Mouse (Mus musculus) neutrophil, adult 5-6 weeks (primary cell): ENCODE measurements around the gene Ppard. TPM values are rescaled to one million over a fixed set of nuclear protein-coding genes. Genes with fewer than 3 reads are reported as not detected.
"Not testable (repeated sequence)": the region's sequence is repeated elsewhere in the genome, so short reads cannot be mapped to it uniquely, and the experiment has no call there.

Source experiments
- ATAC-seq: fragments of 151-379, 151-347 bp; 2 replicates; pipeline ENCODE4 v1.8.0; 2017; ENCODE audit warnings: mild to moderate bottlenecking, moderate TSS enrichment; ENCODE audit not compliant: insufficient number of reproducible peaks, poor library complexity, low FRiP score, severe bottlenecking; ENCODE audit errors: extremely low read depth
- total RNA-seq: library from RNA; stranded (forward); fragments of 200-1000 nt; gene quantifications from 2 replicates; pipeline ENCODE4 v1.2.3, GENCODE M21; 2017

Ppard gene
- total RNA-seq, 1 experiment from 2014 or later: 19.4 TPM

GRCm38 (mm10) chr17:28217721-28218649 lies 14.5 kb upstream of the Ppard start:
- ATAC-seq: peak; percentile 81

- ATAC-seq: not testable (repeated sequence)
Observed at GRCm38 (mm10) chr17:28222463-28222862, 10.0 kb upstream of the Ppard start.

- peak; percentile 86 for ATAC-seq
Observed at GRCm38 (mm10) chr17:28223561-28224391, 8.7 kb upstream of the Ppard start.

GRCm38 (mm10) chr17:28224615-28225014 lies 7.9 kb upstream of the Ppard start:
- no peak for ATAC-seq

GRCm38 (mm10) chr17:28226014-28226413 lies 6.5 kb upstream of the Ppard start:
- peak; percentile 64 for ATAC-seq

- no peak for ATAC-seq
Observed at GRCm38 (mm10) chr17:28230486-28230885, 2.0 kb upstream of the Ppard start.

GRCm38 (mm10) chr17:28231026-28231736 lies 1.3 kb upstream of the Ppard start:
- no peak for ATAC-seq

GRCm38 (mm10) chr17:28233091-28233731 lies 711 bp downstream of the Ppard start:
- ATAC-seq: peak; percentile 33; the same call in 1 of the 2 replicates

- no peak for ATAC-seq
Observed at GRCm38 (mm10) chr17:28234641-28235040, 2.1 kb downstream of the Ppard start.

- no peak for ATAC-seq
Observed at GRCm38 (mm10) chr17:28235982-28236635, 3.6 kb downstream of the Ppard start.

- no peak for ATAC-seq
Observed at GRCm38 (mm10) chr17:28236636-28237015, 4.1 kb downstream of the Ppard start.

GRCm38 (mm10) chr17:28237362-28237761 lies 4.9 kb downstream of the Ppard start:
- no peak for ATAC-seq

GRCm38 (mm10) chr17:28237874-28238273 lies 5.4 kb downstream of the Ppard start:
- no peak for ATAC-seq

GRCm38 (mm10) chr17:28240846-28241245 lies 8.3 kb downstream of the Ppard start:
- no peak for ATAC-seq

GRCm38 (mm10) chr17:28242296-28242695 lies 9.8 kb downstream of the Ppard start:
- ATAC-seq: no peak

GRCm38 (mm10) chr17:28244214-28244613 lies 11.7 kb downstream of the Ppard start:
- no peak for ATAC-seq

GRCm38 (mm10) chr17:28244714-28245113 lies 12.2 kb downstream of the Ppard start:
- no peak for ATAC-seq

GRCm38 (mm10) chr17:28246640-28247039 lies 14.1 kb downstream of the Ppard start:
- ATAC-seq: peak; percentile 20; the same call in 1 of the 2 replicates
